Mouse (Mus musculus) E14TG2a.4 (cell line): Measurements from ENCODE around the gene Kiz.

Source experiments
- CTCF ChIP-seq: conservative IDR thresholded peaks from 2 replicates; pipeline ENCODE4 v1.5.1; 2014; ENCODE audit warnings: low read length
- NANOG ChIP-seq: IDR thresholded peaks from 2 replicates; pipeline ENCODE4 v1.6.1; 2014; ENCODE audit warnings: borderline replicate concordance, low read length, mixed read lengths

GRCm38 (mm10) chr2:146839303-146840030 lies 16.2 kb upstream of the Kiz start:
- no peak for TF ChIP-seq CTCF
- TF ChIP-seq NANOG: no peak
